Mouse (Mus musculus) layer of hippocampus, adult 18-20 months (tissue): Measurements from ENCODE around the gene Golga5. TPM values are rescaled to one million over a fixed set of nuclear protein-coding genes. Genes with fewer than 3 reads are reported as not detected.
"Not testable (repeated sequence)": the region's sequence is repeated elsewhere in the genome, so short reads cannot be mapped to it uniquely, and the experiment has no call there.

Source experiments
- DNase-seq, 2 experiments: peaks; one replicate each; pipeline ENCODE4 v3.0.0; 2022; ENCODE audit warnings: low spot score in 2 of 2
- total RNA-seq, 2 experiments: library from RNA; stranded (reverse); gene quantifications; 2 replicates each; pipeline ENCODE4 v1.2.3; 2021

Gene Golga5
- total RNA-seq, 2 experiments from 2014 or later = 25.1 to 28.0 TPM

- no peak for DNase-seq
These were observed 25.3 kb upstream of the Golga5 start for GRCm38 (mm10) chr12:102443676-102444075.

GRCm38 (mm10) chr12:102445436-102445835 is 23.5 kb upstream of the Golga5 start:
- DNase-seq = no peak

- DNase-seq = no peak
These were observed 18.5 kb upstream of the Golga5 start for GRCm38 (mm10) chr12:102450437-102450836.

- no peak for DNase-seq
These were observed 17.6 kb upstream of the Golga5 start for GRCm38 (mm10) chr12:102451126-102451851.

- DNase-seq = no peak
These were observed 15.4 kb upstream of the Golga5 start for GRCm38 (mm10) chr12:102453581-102453980.

GRCm38 (mm10) chr12:102456467-102457193 is 12.3 kb upstream of the Golga5 start:
- no peak for DNase-seq

- no peak for DNase-seq
These were observed 8.9 kb upstream of the Golga5 start for GRCm38 (mm10) chr12:102460014-102460413.

GRCm38 (mm10) chr12:102461177-102461576 is 7.8 kb upstream of the Golga5 start:
- no peak for DNase-seq

GRCm38 (mm10) chr12:102464650-102465049 is 4.3 kb upstream of the Golga5 start:
- DNase-seq = no peak

GRCm38 (mm10) chr12:102468136-102468535 is 799 bp upstream of the Golga5 start:
- no peak for DNase-seq

GRCm38 (mm10) chr12:102474411-102474810 is 5.5 kb downstream of the Golga5 start:
- no peak for DNase-seq

GRCm38 (mm10) chr12:102480481-102480880 is 11.5 kb downstream of the Golga5 start:
- no peak for DNase-seq

GRCm38 (mm10) chr12:102484946-102485345 is 16.0 kb downstream of the Golga5 start:
- no peak for DNase-seq

- DNase-seq = no peak
These were observed 23.0 kb downstream of the Golga5 start for GRCm38 (mm10) chr12:102491911-102492310.

- DNase-seq = not testable (repeated sequence)
These were observed 26.8 kb downstream of the Golga5 start for GRCm38 (mm10) chr12:102495754-102496153.

- no peak for DNase-seq
These were observed 29.0 kb downstream of the Golga5 start for GRCm38 (mm10) chr12:102497905-102498304.

GRCm38 (mm10) chr12:102498726-102499125 is 29.8 kb downstream of the Golga5 start:
- no peak for DNase-seq

GRCm38 (mm10) chr12:102499210-102499609 is 30.3 kb downstream of the Golga5 start:
- DNase-seq = no peak

- DNase-seq = no peak
These were observed 30.8 kb downstream of the Golga5 start for GRCm38 (mm10) chr12:102499723-102500122.

- DNase-seq = no peak
These were observed 32.1 kb downstream of the Golga5 start for GRCm38 (mm10) chr12:102501038-102501437.

- no peak for DNase-seq
These were observed 33.1 kb downstream of the Golga5 start for GRCm38 (mm10) chr12:102501848-102502595.
